Mouse (Mus musculus) c-Kit-positive CD71-positive TER-119-negative erythroid progenitor cells, embryonic 14.5 days (primary cell): Measurements from ENCODE around the gene Tsr3.

Experiments
- DNase-seq: peaks from one replicate; pipeline ENCODE4 v3.0.0-alpha.2; 2013; ENCODE audit warnings: low read depth

The Tsr3 gene

GRCm38 (mm10) chr17:25243131-25243780 lies 3.3 kb downstream of the Tsr3 start:
- no peak for DNase-seq

DNA sequence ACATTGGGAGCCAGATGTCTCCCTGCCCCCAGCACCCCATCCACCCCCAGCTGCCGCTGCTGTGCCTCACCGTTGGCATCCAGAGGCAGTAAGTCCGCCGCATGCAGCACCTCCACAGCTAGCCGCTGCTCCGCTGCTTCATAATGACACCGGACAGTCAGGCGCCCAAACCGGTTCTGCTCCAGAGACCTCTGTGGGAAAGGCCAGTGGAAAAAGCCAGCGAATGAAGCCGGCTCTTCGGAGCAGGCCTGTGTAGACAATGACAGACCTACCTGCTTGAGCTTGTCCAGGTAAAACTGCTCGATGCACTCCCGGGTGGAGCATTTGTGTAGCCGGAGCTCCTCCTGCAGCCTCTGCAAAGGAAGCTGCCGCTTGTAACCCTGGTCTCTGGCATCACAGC lies 4.3 kb downstream of the Tsr3 start:
- no peak for DNase-seq

- DNase-seq: peak; percentile 19
Observed at GRCm38 (mm10) chr17:25248033-25248750, 8.2 kb downstream of the Tsr3 start.

DNA sequence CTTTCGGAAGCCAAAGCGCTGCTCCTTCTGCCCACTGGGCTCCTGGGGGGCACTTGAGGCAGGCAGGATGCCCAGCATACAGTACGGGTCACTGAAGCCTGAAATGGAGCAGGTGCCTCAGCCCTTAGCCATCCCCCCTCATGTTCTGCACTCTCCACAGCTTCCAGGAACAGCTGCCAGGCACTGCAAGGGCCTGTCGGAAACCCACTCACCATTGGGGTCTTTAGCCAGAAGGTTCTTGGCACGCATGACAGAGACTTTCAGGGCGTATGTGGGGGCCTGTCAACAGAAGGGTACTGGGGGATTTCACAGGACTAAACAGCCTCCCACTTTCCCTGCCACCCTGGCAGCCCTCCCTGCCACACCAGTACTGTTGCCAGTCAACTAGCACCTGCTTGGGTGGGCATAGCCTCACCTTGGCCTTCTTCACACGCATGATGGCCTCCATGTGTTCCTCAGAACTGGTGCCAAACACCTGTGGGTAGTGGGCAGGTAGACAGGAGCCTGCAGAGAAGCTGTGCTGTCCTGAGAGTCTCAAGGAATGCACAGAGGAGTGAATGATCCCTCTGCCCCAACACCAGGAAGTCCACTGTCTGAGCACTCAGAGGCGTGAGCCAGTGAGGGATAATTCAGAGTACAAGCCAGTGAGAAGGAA lies 10.3 kb downstream of the Tsr3 start:
- no peak for DNase-seq

DNA sequence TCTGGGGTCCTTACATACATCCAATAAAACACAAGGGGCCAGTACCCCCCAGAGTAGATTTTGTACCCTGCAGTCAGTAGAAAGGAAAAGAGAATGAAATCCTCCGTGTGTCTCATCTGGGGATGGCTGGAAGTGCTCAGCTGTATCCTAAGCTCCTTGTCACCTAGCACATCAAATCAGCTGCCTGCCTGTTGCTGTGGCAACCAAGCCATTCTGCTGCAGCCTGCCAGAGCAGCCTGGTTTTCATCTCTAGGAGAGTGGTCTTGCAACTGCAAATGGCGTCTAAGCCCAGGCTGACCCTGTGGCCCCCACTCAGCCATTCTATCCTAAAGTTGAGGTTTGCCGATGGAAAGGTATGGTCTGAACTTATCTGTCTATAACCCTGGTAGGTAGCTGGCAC lies 12.7 kb downstream of the Tsr3 start:
- no peak for DNase-seq

DNA sequence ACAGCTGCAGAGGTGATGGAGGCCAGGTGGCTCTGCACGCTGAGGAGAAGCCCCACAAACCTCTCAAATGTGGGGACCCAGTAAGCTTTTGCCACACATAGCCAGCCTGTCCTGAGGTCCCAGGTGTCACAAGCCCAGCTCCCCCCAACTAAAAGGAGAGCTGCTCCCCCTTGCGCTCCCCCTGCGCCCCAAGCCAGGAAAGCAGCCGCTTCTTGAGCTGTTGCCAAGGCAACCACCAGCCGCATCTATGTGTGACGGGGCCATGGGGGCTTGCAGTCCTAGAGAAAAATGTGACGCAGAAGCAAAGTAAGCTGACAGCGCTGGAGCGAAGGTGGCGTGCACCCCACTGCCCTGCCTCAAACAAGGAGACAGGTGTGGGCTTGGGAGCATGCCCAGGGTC lies 13.8 kb downstream of the Tsr3 start:
- DNase-seq: no peak

DNA sequence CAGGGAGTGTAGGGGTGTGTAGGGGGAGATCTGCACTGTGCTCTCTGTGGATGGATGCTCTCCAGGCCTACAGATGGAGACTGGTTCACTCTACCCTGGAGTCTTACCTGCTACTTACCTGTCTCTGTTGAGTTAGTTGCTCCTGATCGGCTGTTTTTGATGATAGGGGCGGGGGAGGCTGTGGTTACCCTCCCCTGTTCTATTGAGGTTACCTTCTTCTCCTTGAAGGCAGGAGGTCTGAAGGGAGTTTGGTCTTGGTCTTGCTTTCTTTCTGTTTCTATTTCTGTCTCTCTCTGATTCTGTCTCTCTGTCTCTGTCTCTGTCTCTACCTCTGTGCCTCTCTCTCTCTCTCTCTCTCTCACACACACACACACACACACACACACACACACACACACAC lies 15.1 kb downstream of the Tsr3 start:
- no peak for DNase-seq

DNA sequence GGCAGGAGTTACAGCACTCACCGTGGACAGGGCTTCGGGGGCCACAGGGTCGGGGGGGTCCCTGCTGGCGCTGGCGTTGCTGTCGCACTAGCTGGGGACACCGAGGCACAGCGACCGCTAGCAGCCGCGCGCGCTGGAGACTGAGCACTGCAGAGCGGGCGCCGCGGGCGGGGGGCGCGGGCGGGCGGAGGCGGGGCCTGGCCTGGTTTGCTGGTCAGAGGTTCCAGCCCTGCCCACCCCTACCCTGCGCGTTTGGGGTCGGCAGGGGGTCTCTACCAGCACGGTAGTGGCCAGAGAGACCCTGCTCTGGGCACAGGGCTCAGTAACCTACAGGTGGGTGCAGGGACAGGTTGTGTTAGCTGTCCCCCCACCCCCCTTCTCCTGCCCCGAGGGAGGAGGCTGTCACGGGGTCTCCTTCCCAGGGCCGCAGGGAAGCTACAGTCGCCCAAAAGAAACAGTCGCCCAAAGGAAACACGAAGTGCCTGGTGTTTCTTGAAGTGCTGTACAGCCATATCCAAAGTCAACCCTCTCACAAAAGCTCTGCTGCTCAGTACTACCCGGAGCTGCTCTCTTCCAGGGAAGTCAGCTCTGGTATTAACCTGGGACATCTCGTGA lies 16.3 kb downstream of the Tsr3 start, which contains the start of gene Baiap3:
Baiap3 (minus strand) TSS at position 225 of the 615 bp plus-strand sequence.
- no peak for DNase-seq

DNA sequence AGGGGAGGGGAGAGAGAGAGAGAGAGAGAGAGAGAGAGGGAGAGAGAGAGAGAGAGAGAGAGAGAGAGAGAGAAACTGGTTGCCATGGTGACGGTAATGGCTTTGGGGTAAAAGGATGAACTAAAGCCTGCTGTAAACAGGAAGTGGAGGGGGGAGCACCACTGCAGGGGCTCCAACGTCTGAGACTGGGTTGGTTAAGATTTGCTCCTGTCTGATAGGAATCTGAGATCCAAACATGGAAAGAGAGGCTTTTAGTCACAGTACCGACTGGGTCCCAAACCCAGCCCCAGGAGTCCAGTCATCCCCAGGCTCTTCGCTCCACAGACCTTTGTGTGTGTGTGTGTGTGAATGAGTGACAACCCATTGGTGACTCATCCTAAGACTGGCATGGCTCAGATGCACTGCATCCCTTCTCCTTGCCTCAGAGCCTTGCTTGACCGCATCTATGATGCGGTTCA lies 17.9 kb downstream of the Tsr3 start:
- DNase-seq: no peak

GRCm38 (mm10) chr17:25264453-25264852 lies 24.5 kb downstream of the Tsr3 start:
- DNase-seq: no peak

GRCm38 (mm10) chr17:25270795-25271335 lies 30.9 kb downstream of the Tsr3 start:
- DNase-seq: no peak

DNA sequence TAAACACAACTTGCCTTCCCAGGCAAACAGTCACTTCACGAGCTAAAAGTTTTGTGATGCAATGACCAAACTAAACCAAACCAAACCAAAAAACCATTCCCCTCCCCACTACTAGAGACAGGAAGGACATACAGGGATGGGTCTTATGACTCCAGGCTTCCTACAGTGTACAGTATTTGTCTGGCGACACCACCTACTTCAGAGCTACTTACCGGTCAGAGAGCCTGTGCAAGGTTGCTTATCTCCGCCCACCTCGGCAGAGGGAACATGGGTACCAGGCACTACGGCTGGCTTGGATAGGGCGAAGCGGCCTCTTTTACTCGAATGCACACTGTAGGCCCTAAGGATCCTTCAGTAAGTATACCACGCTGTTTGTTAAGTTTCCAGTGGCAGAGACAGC lies 32.4 kb downstream of the Tsr3 start:
- peak; percentile 57 for DNase-seq

DNA sequence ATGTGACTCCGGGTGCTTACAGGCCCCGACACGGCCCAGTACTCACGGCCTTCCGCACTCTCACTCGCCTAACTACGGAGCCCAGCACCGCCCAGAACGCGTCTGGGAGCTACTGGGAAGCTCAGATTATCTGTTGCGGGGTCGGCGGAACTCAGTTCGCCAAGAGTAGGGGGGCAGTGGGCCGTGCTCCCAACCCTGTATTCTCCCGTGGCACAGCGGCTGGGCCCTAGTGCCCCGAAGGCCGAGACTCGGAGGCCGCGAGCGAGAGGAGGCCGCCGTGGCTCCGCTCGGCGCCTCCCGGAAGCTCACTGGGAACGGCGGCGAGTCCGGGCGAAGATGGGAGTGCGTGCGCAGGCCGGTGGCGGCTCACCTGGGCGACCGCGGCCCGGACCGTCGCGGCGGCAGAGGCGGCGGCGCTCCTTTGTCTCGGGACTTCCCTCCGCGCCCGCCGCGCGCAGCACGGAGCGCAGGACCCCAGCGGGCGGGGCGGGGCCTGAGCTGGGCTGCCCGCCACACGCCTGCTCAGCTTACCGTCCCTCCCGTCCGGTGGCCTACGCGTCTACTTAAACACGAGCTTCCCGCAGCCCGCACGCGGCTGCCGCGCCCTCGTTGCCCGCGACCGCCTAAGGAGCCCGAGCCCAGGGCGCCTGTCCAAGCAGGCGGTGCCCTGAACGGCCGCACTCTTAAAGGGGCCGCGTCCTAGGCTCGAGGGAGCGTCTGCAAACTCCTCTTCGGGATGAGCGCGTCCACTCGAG lies 33.2 kb downstream of the Tsr3 start:
- no peak for DNase-seq

DNA sequence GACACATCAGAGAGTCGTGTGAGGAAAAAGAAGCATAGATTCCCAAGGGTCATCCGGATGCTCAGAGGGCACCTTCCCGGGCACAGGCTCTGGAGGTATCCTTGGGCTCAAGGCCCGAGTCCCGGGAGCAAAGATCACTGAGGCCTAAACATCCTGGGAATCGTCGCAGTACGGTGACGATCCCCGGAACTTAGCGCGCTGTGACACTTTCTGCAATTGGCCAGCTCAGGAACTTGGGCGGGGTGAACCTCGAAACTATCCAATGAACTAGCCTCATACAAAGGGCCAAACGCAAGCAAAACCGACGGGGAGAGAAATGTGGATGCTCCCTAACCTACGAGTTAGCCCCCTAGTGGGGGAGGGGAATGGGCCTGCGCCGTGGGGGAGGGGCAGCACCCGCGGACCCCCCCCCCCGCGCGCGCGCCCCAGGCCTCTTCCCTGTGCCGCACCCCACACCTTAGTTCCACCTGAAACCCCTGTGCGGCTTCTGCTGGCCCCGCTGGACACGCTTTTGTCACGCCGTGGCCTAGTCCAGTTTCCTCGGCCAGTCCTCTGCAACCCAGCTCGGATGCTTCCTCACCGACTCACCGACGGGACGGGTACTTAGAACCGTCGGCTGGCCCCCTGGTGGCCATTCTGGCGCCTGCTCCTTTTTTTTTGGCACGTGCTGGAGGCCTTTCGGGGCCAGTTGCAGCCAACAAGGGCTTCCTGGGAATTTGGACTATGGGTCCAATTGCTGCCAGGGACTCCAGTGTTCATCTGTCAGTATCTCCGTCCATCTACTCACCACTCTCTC lies 33.9 kb downstream of the Tsr3 start:
- peak; percentile 98 for DNase-seq

DNA sequence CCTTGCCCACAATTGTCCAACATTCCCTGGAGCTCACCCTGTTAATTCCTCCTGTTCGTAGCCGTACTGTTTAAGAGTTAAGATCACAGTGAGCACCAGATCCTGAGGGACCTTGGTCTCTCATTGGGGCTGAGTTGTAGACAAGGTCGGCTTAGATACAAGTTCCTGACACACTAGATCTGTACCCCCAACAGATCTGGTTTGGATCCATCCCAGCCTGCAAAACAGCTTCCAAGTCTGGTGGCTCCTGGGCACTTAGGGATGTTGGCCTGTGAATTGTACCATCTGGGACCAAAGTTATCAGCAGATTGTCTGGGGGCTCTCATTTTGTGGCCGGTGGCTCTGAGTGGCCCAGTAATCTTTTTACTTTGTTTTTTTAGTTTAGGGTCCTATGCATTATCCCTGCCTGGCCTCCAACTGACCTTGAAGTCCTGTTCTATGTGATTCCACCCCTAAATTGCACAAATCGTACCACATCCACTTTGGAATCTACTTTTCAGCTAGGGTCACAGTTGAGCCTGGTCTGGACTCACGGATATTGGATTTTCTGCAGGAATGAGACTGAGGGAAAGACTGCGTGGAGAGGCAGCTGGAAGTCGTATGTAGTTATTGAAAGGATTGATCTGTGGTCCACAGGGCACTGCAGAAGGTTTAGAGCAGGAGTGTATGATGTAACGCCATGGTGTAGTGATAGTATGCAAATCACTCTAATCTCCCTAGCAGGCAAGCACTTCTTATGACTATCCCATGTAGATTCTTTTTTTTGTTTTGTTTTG lies 34.8 kb downstream of the Tsr3 start, which contains the start of gene Ube2i:
Ube2i (minus strand) TSS at position 52 of the 776 bp plus-strand sequence.
- no peak for DNase-seq

DNA sequence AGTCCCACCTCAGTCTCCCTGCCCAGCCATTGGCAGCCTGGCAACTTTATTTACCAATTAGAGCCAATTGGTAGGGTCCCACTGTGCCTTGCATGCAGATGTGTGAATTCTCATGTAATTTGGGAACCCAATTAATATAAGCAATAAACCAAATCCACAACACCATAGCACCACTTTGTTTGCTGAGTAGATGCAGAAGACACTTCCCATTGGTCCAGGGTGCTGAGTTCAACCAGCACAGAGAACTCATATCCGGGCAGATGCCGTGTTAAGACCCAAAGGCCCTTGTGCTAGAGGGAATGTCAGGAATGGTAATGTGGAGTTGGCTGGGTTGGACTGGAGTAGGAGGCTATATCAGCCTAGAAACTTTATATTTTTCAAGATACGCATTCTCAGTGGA lies 35.9 kb downstream of the Tsr3 start:
- DNase-seq: no peak

- DNase-seq: peak; percentile 61
Observed at GRCm38 (mm10) chr17:25282133-25282532, 42.2 kb downstream of the Tsr3 start.

GRCm38 (mm10) chr17:25285033-25285432 lies 45.1 kb downstream of the Tsr3 start:
- DNase-seq: peak; percentile 75

DNA sequence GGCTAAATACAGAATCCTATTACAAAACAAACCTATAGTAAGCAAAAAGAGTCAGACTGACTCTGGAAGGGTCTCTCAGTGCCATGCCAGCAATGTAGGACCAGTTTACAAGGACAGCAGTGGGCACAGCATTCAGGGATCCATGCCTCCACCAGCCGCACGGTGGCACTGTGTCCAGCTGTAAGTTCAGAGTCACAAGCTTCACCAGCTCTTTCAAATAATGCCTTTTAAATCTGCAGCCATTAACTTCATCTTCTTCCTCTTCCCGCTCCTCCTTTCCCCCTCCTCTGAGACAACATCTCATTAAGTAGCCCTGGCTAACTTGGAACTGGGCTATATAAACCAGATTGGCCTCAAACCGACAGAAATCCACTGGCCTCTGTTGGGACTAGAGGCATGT lies 48.9 kb downstream of the Tsr3 start:
- no peak for DNase-seq

DNA sequence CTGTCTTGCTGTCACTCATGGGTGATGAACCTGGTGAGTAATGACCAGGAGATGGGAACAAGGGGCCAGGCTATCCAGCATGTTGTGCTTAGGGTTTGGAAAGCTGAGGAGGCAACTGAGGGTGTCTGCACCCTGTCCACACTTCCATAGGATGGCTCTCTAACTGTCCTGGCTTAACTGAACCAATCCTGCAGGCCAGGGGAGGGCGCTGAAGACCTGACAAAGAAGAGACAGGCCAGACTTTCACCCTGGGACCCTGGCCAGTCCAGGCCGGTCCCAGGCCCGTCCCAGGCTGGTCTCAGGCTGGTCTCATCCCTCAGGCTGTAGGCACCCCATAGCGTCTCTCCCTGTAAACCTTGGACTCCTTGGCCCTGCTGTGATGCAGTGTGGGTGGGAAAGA lies 50.4 kb downstream of the Tsr3 start:
- no peak for DNase-seq
